ENCODE assay signal across 14 mouse cellular contexts in genomic region chr17:32365296-32365695, GRCm38 (mm10). TPM values are rescaled to one million over a fixed set of nuclear protein-coding genes. Genes with fewer than 3 reads are reported as not detected.
DNase-seq lines count a peak whose midpoint lies in the region; ATAC-seq and TF ChIP-seq lines count a peak whose summit lies in the region.
"Had no signal": no experiment of that assay in that cellular context is flagged by ENCODE, and none has a peak within 500 bp of the region (broad histone marks: within the 10 kb centered on the region; RNA-seq: fewer than 3 reads in every experiment).

No protein-coding gene starts in this region.

- H3K27me3 ChIP-seq in intestine, embryonic 15.5 days (replicated peaks) = no peaks in the 10 kb centered on the region
- no peaks in the 10 kb centered on the region for H3K27me3 ChIP-seq in intestine, postnatal 0 days (replicated peaks; ENCODE audit: control insufficient read depth, insufficient read depth, low read length)
- no peaks in the 10 kb centered on the region for H3K27me3 ChIP-seq in liver, postnatal 0 days (ENCODE audit: insufficient read depth, low read length)

- no peak overlapping the region for H3K9ac ChIP-seq in intestine, embryonic 15.5 days
- no peak overlapping the region for H3K9ac ChIP-seq in intestine, postnatal 0 days (ENCODE audit: low read depth, low read length)
- peak overlapping the region; percentile 95; the same call in 1 of the 2 replicates for H3K9ac ChIP-seq in liver, postnatal 0 days (replicated peaks)

- TF ChIP-seq CTCF in intestine, postnatal 0 days (IDR thresholded peaks at IDR 0.05; ENCODE audit: low read depth) = no peak
- TF ChIP-seq CTCF in liver, postnatal 0 days (IDR thresholded peaks at IDR 0.05; ENCODE audit: low read depth) = no peak

- no peak for ATAC-seq in intestine, embryonic 15.5 days
- ATAC-seq in intestine, postnatal 0 days = no peak
- peak; percentile 43; the same call in 1 of the 2 replicates for ATAC-seq in erythroid progenitor cell, adult 5-6 weeks (replicated peaks; ENCODE audit: low FRiP score, poor library complexity, severe bottlenecking)
- peak; percentile 29 for ATAC-seq in liver, postnatal 0 days
- no peak for ATAC-seq in monocyte, adult 5-6 weeks (replicated peaks; ENCODE audit: insufficient number of reproducible peaks, low FRiP score, low TSS enrichment, poor library complexity, severe bottlenecking)

- H3K4me3 ChIP-seq in intestine, embryonic 15.5 days (replicated peaks) = no peak overlapping the region
- H3K4me3 ChIP-seq in intestine, postnatal 0 days (ENCODE audit: low read depth, low read length) = no peak overlapping the region
- H3K4me3 ChIP-seq in liver, postnatal 0 days (ENCODE audit: low read depth, low read length) = no peak overlapping the region; the same call in 1 of the 2 replicates

- H3K9me3 ChIP-seq in intestine, embryonic 15.5 days = no peaks in the 10 kb centered on the region
- H3K9me3 ChIP-seq in intestine, postnatal 0 days (ENCODE audit: control insufficient read depth) = no peaks in the 10 kb centered on the region
- H3K9me3 ChIP-seq in liver, postnatal 0 days (ENCODE audit: low read length) = no peaks in the 10 kb centered on the region

- intact Hi-C loops in left cerebral cortex, postnatal 36 days (cut with DNase I) = no loop called here

- H3K27ac ChIP-seq in intestine, embryonic 15.5 days = no peak overlapping the region
- no peak overlapping the region for H3K27ac ChIP-seq in intestine, postnatal 0 days (ENCODE audit: low read depth, low read length)
- no peak overlapping the region for H3K27ac ChIP-seq in liver, postnatal 0 days (ENCODE audit: low read depth)

- DNase-seq in adrenal gland, adult (ENCODE audit: inconsistent age in 2 of 2, low spot score in 1 of 2) = peak; percentile 38 to 68
- DNase-seq in adrenal gland, postnatal 36 days = no peak
- no peak for DNase-seq in liver, postnatal 0 days
- DNase-seq in left cerebral cortex, postnatal 36 days (ENCODE audit: low spot score in 2 of 2) = no peak
- DNase-seq: cerebellum, adult 8-10 months; heart, postnatal 4 days had no signal

- 69% methylated on average over 1 of the region's 1 CpGs for whole genome bisulfite sequencing in intestine, embryonic 15.5 days
- 36% methylated on average over 1 of the region's 1 CpGs for WGBS in intestine, postnatal 0 days
- 55% methylated on average over 1 of the region's 1 CpGs for WGBS in liver, postnatal 0 days (ENCODE audit: insufficient replicate concordance)

- peak overlapping the region; percentile 63; the same call in 1 of the 2 replicates for H3K4me2 ChIP-seq in intestine, embryonic 15.5 days (replicated peaks)
- H3K4me2 ChIP-seq in intestine, postnatal 0 days (replicated peaks; ENCODE audit: low read depth) = no peak overlapping the region
- H3K4me2 ChIP-seq in liver, postnatal 0 days (ENCODE audit: low read depth, low read length) = peak overlapping the region; percentile 78

- H3K4me1 ChIP-seq in intestine, embryonic 15.5 days (replicated peaks) = peaks cover 16% of the 10 kb centered on the region
- H3K4me1 ChIP-seq in intestine, postnatal 0 days (replicated peaks; ENCODE audit: control insufficient read depth, insufficient read depth, low read length) = peaks cover 5% of the 10 kb centered on the region
- H3K4me1 ChIP-seq in liver, postnatal 0 days (ENCODE audit: insufficient read depth) = peaks cover 33% of the 10 kb centered on the region

- peak; percentile 53; the same call in 1 of the 2 replicates for TF ChIP-seq EP300 in liver, postnatal 0 days (IDR thresholded peaks at IDR 0.05; ENCODE audit: low read depth)

- H3K36me3 ChIP-seq in intestine, embryonic 15.5 days = peaks cover 11% of the 10 kb centered on the region; the same call in 1 of the 2 replicates
- peaks cover 24% of the 10 kb centered on the region; the same call in 1 of the 2 replicates for H3K36me3 ChIP-seq in intestine, postnatal 0 days (ENCODE audit: control insufficient read depth, insufficient read depth)
- peaks cover 15% of the 10 kb centered on the region for H3K36me3 ChIP-seq in liver, postnatal 0 days (replicated peaks; ENCODE audit: insufficient read depth, low read length)

RNA-seq across cellular contexts. Expression of gene Akap8l, which starts 14.9 kb away (rescaled TPM):
- total RNA-seq in adrenal gland, postnatal 36 days (2021) = 100 to 1,000 TPM in 1 of 2 experiments, 10 to 100 TPM in 1; 81.2 to 102 TPM
- 62.6 and 72.3 TPM in 2 replicates for polyA plus RNA-seq in intestine, embryonic 15.5 days (2015; fragmentation: Nextera tagmentation; extraction: Ambion mirVana)
- 21.6 and 26.8 TPM in 2 replicates for polyA plus RNA-seq in intestine, postnatal 0 days (2015; fragmentation: Nextera tagmentation; extraction: Ambion mirVana)
- total RNA-seq in erythroid progenitor cell, adult 5-6 weeks (2015; ENCODE audit: low replicate concordance) = 45.8 and 108 TPM in 2 replicates
- 150 and 167 TPM in 2 replicates for total RNA-seq in erythroid progenitor cell, adult 5-6 weeks (2017; ENCODE audit: low replicate concordance)
- 21.5 and 23.8 TPM in 2 replicates for polyA plus RNA-seq in liver, postnatal 0 days (2015; fragmentation: Nextera tagmentation; extraction: Ambion mirVana)
- total RNA-seq in left cerebral cortex, postnatal 36 days (2021) = 100 to 1,000 TPM; 155 to 294 TPM
- 111 to 195 TPM (median 157 TPM) in 3 replicates for total RNA-seq in monocyte, adult 5-6 weeks (2017)

RNA-seq across cellular contexts. Expression of gene Wiz, which starts 23.9 kb away (rescaled TPM):
- 10 to 100 TPM; 48.5 to 49.9 TPM for total RNA-seq in adrenal gland, postnatal 36 days (2021)
- polyA plus RNA-seq in intestine, embryonic 15.5 days (2015; fragmentation: Nextera tagmentation; extraction: Ambion mirVana) = 24.6 and 24.7 TPM in 2 replicates
- 9.5 and 10.0 TPM in 2 replicates for polyA plus RNA-seq in intestine, postnatal 0 days (2015; fragmentation: Nextera tagmentation; extraction: Ambion mirVana)
- total RNA-seq in erythroid progenitor cell, adult 5-6 weeks (2015; ENCODE audit: low replicate concordance) = 14.1 and 19.7 TPM in 2 replicates
- total RNA-seq in erythroid progenitor cell, adult 5-6 weeks (2017; ENCODE audit: low replicate concordance) = 3.3 and 5.6 TPM in 2 replicates
- polyA plus RNA-seq in liver, postnatal 0 days (2015; fragmentation: Nextera tagmentation; extraction: Ambion mirVana) = 2.7 and 3.2 TPM in 2 replicates
- 10 to 100 TPM; 52.3 to 53.2 TPM for total RNA-seq in left cerebral cortex, postnatal 36 days (2021)
- 3.1 to 11.8 TPM (median 6.5 TPM) in 3 replicates for total RNA-seq in monocyte, adult 5-6 weeks (2017)

RNA-seq across cellular contexts. Expression of gene Rasal3, which starts 38.1 kb away (rescaled TPM):
- 1 to 10 TPM; 1.2 to 1.8 TPM for total RNA-seq in adrenal gland, postnatal 36 days (2021)
- polyA plus RNA-seq in intestine, embryonic 15.5 days (2015; fragmentation: Nextera tagmentation; extraction: Ambion mirVana) = 1.7 and 1.8 TPM in 2 replicates
- 1.1 TPM in 2 replicates for polyA plus RNA-seq in intestine, postnatal 0 days (2015; fragmentation: Nextera tagmentation; extraction: Ambion mirVana)
- total RNA-seq in erythroid progenitor cell, adult 5-6 weeks (2015; ENCODE audit: low replicate concordance) = 12.6 and 16.3 TPM in 2 replicates
- total RNA-seq in erythroid progenitor cell, adult 5-6 weeks (2017; ENCODE audit: low replicate concordance) = 5.3 and 17.5 TPM in 2 replicates
- 2.9 and 3.1 TPM in 2 replicates for polyA plus RNA-seq in liver, postnatal 0 days (2015; fragmentation: Nextera tagmentation; extraction: Ambion mirVana)
- total RNA-seq in left cerebral cortex, postnatal 36 days (2021) = 1 to 10 TPM; 2.6 to 3.4 TPM
- 48.3 to 120 TPM (median 73.9 TPM) in 3 replicates for total RNA-seq in monocyte, adult 5-6 weeks (2017)

RNA-seq across cellular contexts. Expression of gene Akap8, which starts 44.3 kb away (rescaled TPM):
- total RNA-seq in adrenal gland, postnatal 36 days (2021) = 10 to 100 TPM; 55.1 to 77.5 TPM
- 83.2 and 85.6 TPM in 2 replicates for polyA plus RNA-seq in intestine, embryonic 15.5 days (2015; fragmentation: Nextera tagmentation; extraction: Ambion mirVana)
- polyA plus RNA-seq in intestine, postnatal 0 days (2015; fragmentation: Nextera tagmentation; extraction: Ambion mirVana) = 18.3 and 21.9 TPM in 2 replicates
- total RNA-seq in erythroid progenitor cell, adult 5-6 weeks (2015; ENCODE audit: low replicate concordance) = 26.8 and 33.5 TPM in 2 replicates
- 60.9 and 62.4 TPM in 2 replicates for total RNA-seq in erythroid progenitor cell, adult 5-6 weeks (2017; ENCODE audit: low replicate concordance)
- 14.5 and 17.3 TPM in 2 replicates for polyA plus RNA-seq in liver, postnatal 0 days (2015; fragmentation: Nextera tagmentation; extraction: Ambion mirVana)
- 100 to 1,000 TPM in 1 of 2 experiments, 10 to 100 TPM in 1; 64.3 to 120 TPM for total RNA-seq in left cerebral cortex, postnatal 36 days (2021)
- total RNA-seq in monocyte, adult 5-6 weeks (2017) = 203 to 241 TPM (median 213 TPM) in 3 replicates

RNA-seq across cellular contexts. Expression of gene Pglyrp2, which starts 58.7 kb away (rescaled TPM):
- under 1 TPM in 1 of 2 experiments, not detected in 1; 0.16 TPM for total RNA-seq in adrenal gland, postnatal 36 days (2021)
- polyA plus RNA-seq in intestine, embryonic 15.5 days (2015; fragmentation: Nextera tagmentation; extraction: Ambion mirVana) = 0.28 and 0.40 TPM in 2 replicates
- 0.14 and 0.17 TPM in 2 replicates for polyA plus RNA-seq in intestine, postnatal 0 days (2015; fragmentation: Nextera tagmentation; extraction: Ambion mirVana)
- 1.1 and 3.4 TPM in 2 replicates for total RNA-seq in erythroid progenitor cell, adult 5-6 weeks (2015; ENCODE audit: low replicate concordance)
- total RNA-seq in erythroid progenitor cell, adult 5-6 weeks (2017; ENCODE audit: low replicate concordance) = 1.2 and 2.1 TPM in 2 replicates
- 48.4 and 53.7 TPM in 2 replicates for polyA plus RNA-seq in liver, postnatal 0 days (2015; fragmentation: Nextera tagmentation; extraction: Ambion mirVana)
- total RNA-seq in left cerebral cortex, postnatal 36 days (2021) = not detected
- 7.1 to 34.0 TPM (median 12.8 TPM) in 3 replicates for total RNA-seq in monocyte, adult 5-6 weeks (2017)
- total RNA-seq: heart, postnatal 4 days; left cerebral cortex, postnatal 25 days had no signal
- polyA plus RNA-seq: embryonic facial prominence, embryonic 11.5 days; kidney, postnatal 0 days; midbrain, embryonic 11.5 days had no signal

Comparison
In these comparisons a context has a peak if more than half of its experiments do, and no peak if none do; other contexts are left out.
1. DNase-seq: peak in adrenal gland, adult (2 of 2); none in adrenal gland, postnatal 36 days (0 of 2), liver, postnatal 0 days (single experiment) and left cerebral cortex, postnatal 36 days (0 of 2).
2. ATAC-seq: peak in erythroid progenitor cell, adult 5-6 weeks (single experiment) and liver, postnatal 0 days (single experiment); none in intestine, embryonic 15.5 days (single experiment), intestine, postnatal 0 days (single experiment) and monocyte, adult 5-6 weeks (single experiment).